Mouse (Mus musculus): ENCODE measurements around the gene Zmynd8. TPM values are rescaled to one million over a fixed set of nuclear protein-coding genes. Genes with fewer than 3 reads are reported as not detected.

Zmynd8 gene
- polyA plus RNA-seq, 2 experiments from 2014 or later = 41.1 to 48.5 TPM

GRCm38 (mm10) chr2:165740982-165741381 is 157.8 kb downstream of the Zmynd8 start:
- ATAC-seq = no peak

DNA sequence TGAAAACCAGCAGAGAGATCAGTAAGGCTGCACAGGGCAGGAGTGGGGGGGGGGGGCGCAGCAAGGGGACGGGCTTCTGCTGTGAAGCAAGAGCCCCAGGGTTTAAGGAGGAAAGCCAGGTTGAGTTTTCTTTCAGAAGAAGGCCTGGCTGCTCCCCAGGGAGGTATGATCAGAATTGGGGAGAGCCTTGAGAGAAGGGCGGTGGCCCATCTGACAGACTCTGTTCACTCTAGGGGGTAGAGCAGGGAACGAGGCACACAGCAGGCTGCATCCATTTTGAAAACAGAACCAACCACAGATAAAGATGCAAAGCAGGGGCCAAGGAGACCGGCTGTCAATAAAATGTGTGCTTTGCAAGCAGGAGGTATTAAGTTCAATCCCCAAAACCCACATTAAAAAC is 158.4 kb downstream of the Zmynd8 start:
- no peak for ATAC-seq

- ATAC-seq = no peak
These were observed 162.5 kb downstream of the Zmynd8 start for GRCm38 (mm10) chr2:165736297-165736696.

Other genes starting within 250 kb of the Zmynd8 start
- gene Ncoa3, start 93.6 kb upstream of the Zmynd8 start, polyA plus RNA-seq (2017; shearing (Covaris generic)) = 10 to 100 TPM; 65.2 to 65.3 TPM

Measured in activated CD4-positive, CD25-positive, alpha-beta regulatory T cell, adult 4 months (primary cell).